Mouse (Mus musculus): ENCODE measurements around the gene Csgalnact2. TPM values are rescaled to one million over a fixed set of nuclear protein-coding genes. Genes with fewer than 3 reads are reported as not detected.

The Csgalnact2 gene
- polyA plus RNA-seq, 1 experiment from 2014 or later = 19.7 TPM

DNA sequence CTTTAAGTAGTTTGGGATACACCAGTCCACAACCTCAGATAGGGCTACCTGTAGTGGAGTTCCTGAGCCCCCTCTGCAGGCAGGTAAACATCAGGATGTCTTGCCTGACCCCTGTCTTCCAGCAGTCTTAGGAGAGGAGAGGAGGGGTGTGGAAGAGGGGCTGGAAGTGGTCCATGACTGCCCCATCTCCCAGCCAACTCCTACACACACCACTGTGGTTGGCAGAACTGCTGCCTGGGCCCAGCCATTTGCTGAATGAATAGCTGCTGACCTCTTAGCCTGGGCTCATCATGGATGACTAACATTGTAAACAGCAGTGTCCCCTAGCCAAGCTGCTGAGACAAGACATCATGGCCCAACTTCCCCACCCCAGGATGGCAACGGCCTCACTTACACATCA, 26.6 kb upstream of the Csgalnact2 start:
- Histone ChIP-seq H3K27me3 (ENCODE audit: insufficient read depth, low read length) (no peaks in the 10 kb centered on the region), H3K4me1 (replicated peaks; ENCODE audit: insufficient read depth, low read length) (no peaks in the 10 kb centered on the region), H3K4me3 (replicated peaks; ENCODE audit: low read depth, low read length) (no peak overlapping the region), H3K36me3 (ENCODE audit: insufficient read depth, low read length) (no peaks in the 10 kb centered on the region), H3K9ac (ENCODE audit: low read depth, low read length) (no peak overlapping the region), H3K9me3 (replicated peaks; ENCODE audit: low read length) (no peaks in the 10 kb centered on the region), H3K4me2 (ENCODE audit: low read length) (no peak overlapping the region), H3K27ac (no peak overlapping the region)
- ATAC-seq (replicated peaks; ENCODE audit: low FRiP score, low read depth) (no peak), DNase-seq (ENCODE audit: low spot score) (no peak)
- no peak for TF ChIP-seq CTCF (IDR thresholded peaks at IDR 0.05; ENCODE audit: low read depth)
- 86% methylated on average over 1 of the region's 1 CpGs for WGBS

DNA sequence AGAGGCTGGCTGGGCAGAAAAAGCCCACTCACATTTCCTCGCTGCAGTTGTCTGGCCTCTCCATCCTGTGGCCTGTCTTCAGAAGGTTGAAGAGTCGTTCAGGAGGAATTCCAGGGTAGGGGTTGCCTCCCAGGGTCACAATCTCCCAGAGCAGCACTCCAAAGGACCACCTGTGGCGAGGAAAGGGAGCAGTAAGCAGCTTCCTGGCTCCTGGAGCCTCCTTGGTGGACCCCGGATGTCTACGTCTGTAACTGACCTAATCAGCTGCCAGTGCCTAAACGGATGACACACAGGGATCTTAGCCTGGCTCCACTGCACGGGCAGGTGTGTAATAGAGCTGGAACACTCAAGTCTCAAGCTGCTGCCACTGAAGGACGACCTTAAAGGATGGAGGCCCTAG, 25.8 kb upstream of the Csgalnact2 start:
- no peak overlapping the region for H3K4me3 ChIP-seq (replicated peaks; ENCODE audit: low read depth, low read length)
- WGBS = 66% methylated on average over 8 of the region's 8 CpGs
- no peak overlapping the region for H3K9ac ChIP-seq (ENCODE audit: low read depth, low read length)
- no peaks in the 10 kb centered on the region for H3K36me3 ChIP-seq (ENCODE audit: insufficient read depth, low read length)
- H3K9me3 ChIP-seq (replicated peaks; ENCODE audit: low read length) = no peaks in the 10 kb centered on the region
- no peak overlapping the region for H3K27ac ChIP-seq
- no peak for TF ChIP-seq CTCF (IDR thresholded peaks at IDR 0.05; ENCODE audit: low read depth)
- ATAC-seq (replicated peaks; ENCODE audit: low FRiP score, low read depth) (no peak), DNase-seq (ENCODE audit: low spot score) (no peak)
- no peak overlapping the region for H3K4me2 ChIP-seq (ENCODE audit: low read length)
- H3K4me1 ChIP-seq (replicated peaks; ENCODE audit: insufficient read depth, low read length) = no peaks in the 10 kb centered on the region
- no peaks in the 10 kb centered on the region for H3K27me3 ChIP-seq (ENCODE audit: insufficient read depth, low read length)

- no peak for TF ChIP-seq CTCF (IDR thresholded peaks at IDR 0.05; ENCODE audit: low read depth)
- H3K4me3 ChIP-seq (replicated peaks; ENCODE audit: low read depth, low read length) = no peak overlapping the region
- H3K4me2 ChIP-seq (ENCODE audit: low read length) = no peak overlapping the region
- H3K9me3 ChIP-seq (replicated peaks; ENCODE audit: low read length) = no peaks in the 10 kb centered on the region
- no peak overlapping the region for H3K27ac ChIP-seq
- no peaks in the 10 kb centered on the region for H3K36me3 ChIP-seq (ENCODE audit: insufficient read depth, low read length)
- H3K9ac ChIP-seq (ENCODE audit: low read depth, low read length) = no peak overlapping the region
- ATAC-seq (replicated peaks; ENCODE audit: low FRiP score, low read depth) = no peak
- WGBS = 86% methylated on average over 2 of the region's 2 CpGs
- no peak for DNase-seq (ENCODE audit: low spot score)
- no peaks in the 10 kb centered on the region for H3K4me1 ChIP-seq (replicated peaks; ENCODE audit: insufficient read depth, low read length)
- no peaks in the 10 kb centered on the region for H3K27me3 ChIP-seq (ENCODE audit: insufficient read depth, low read length)
Observed at GRCm38 (mm10) chr6:118163086-118163485, 24.1 kb upstream of the Csgalnact2 start.

GRCm38 (mm10) chr6:118162457-118163082, 23.6 kb upstream of the Csgalnact2 start:
- Histone ChIP-seq H3K27ac (no peak overlapping the region), H3K4me2 (ENCODE audit: low read length) (no peak overlapping the region), H3K36me3 (ENCODE audit: insufficient read depth, low read length) (no peaks in the 10 kb centered on the region), H3K9me3 (replicated peaks; ENCODE audit: low read length) (no peaks in the 10 kb centered on the region), H3K27me3 (ENCODE audit: insufficient read depth, low read length) (no peaks in the 10 kb centered on the region), H3K4me3 (replicated peaks; ENCODE audit: low read depth, low read length) (no peak overlapping the region), H3K4me1 (replicated peaks; ENCODE audit: insufficient read depth, low read length) (no peaks in the 10 kb centered on the region), H3K9ac (ENCODE audit: low read depth, low read length) (no peak overlapping the region)
- 85% methylated on average over 12 of the region's 12 CpGs for WGBS
- ATAC-seq (replicated peaks; ENCODE audit: low FRiP score, low read depth) = no peak
- no peak for DNase-seq (ENCODE audit: low spot score)
- no peak for TF ChIP-seq CTCF (IDR thresholded peaks at IDR 0.05; ENCODE audit: low read depth)

GRCm38 (mm10) chr6:118153091-118153490, 14.2 kb upstream of the Csgalnact2 start:
- DNase-seq (ENCODE audit: low spot score) (no peak), ATAC-seq (replicated peaks; ENCODE audit: low FRiP score, low read depth) (no peak)
- H3K9me3 ChIP-seq (replicated peaks; ENCODE audit: low read length) = no peaks in the 10 kb centered on the region
- no peaks in the 10 kb centered on the region for H3K27me3 ChIP-seq (ENCODE audit: insufficient read depth, low read length)
- H3K36me3 ChIP-seq (ENCODE audit: insufficient read depth, low read length) = no peaks in the 10 kb centered on the region
- no peaks in the 10 kb centered on the region for H3K4me1 ChIP-seq (replicated peaks; ENCODE audit: insufficient read depth, low read length)
- no peak overlapping the region for H3K27ac ChIP-seq
- no peak overlapping the region for H3K4me3 ChIP-seq (replicated peaks; ENCODE audit: low read depth, low read length)
- WGBS = 85% methylated on average over 5 of the region's 5 CpGs
- H3K4me2 ChIP-seq (ENCODE audit: low read length) = no peak overlapping the region
- H3K9ac ChIP-seq (ENCODE audit: low read depth, low read length) = no peak overlapping the region
- TF ChIP-seq CTCF (IDR thresholded peaks at IDR 0.05; ENCODE audit: low read depth) = no peak

DNA sequence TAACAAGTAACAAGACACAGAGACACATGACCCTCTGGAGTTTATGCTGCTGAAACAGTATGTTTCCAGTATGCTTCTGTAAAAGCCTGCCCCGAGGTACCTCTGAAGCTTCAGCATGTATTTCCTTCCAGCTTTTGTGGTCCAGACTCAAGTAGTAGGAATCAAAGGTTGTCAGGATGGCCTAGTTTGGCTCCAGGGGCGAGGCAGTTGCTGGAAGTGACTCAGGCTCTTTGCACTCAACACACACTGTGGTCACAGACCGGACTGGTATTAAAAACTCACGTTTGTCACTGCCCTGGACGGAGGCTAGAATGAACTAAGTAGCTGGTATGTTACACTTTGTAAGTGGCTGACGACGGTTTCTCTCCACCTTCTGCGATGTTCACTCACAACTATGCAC, 12.0 kb upstream of the Csgalnact2 start:
- H3K4me3 ChIP-seq (replicated peaks; ENCODE audit: low read depth, low read length) = no peak overlapping the region
- no peaks in the 10 kb centered on the region for H3K36me3 ChIP-seq (ENCODE audit: insufficient read depth, low read length)
- H3K4me2 ChIP-seq (ENCODE audit: low read length) = no peak overlapping the region
- no peak for ATAC-seq (replicated peaks; ENCODE audit: low FRiP score, low read depth)
- WGBS = 79% methylated on average over 8 of the region's 8 CpGs
- H3K9ac ChIP-seq (ENCODE audit: low read depth, low read length) = no peak overlapping the region
- H3K4me1 ChIP-seq (replicated peaks; ENCODE audit: insufficient read depth, low read length) = no peaks in the 10 kb centered on the region
- no peaks in the 10 kb centered on the region for H3K27me3 ChIP-seq (ENCODE audit: insufficient read depth, low read length)
- no peaks in the 10 kb centered on the region for H3K9me3 ChIP-seq (replicated peaks; ENCODE audit: low read length)
- no peak for TF ChIP-seq CTCF (IDR thresholded peaks at IDR 0.05; ENCODE audit: low read depth)
- no peak overlapping the region for H3K27ac ChIP-seq
- DNase-seq (ENCODE audit: low spot score) = no peak

DNA sequence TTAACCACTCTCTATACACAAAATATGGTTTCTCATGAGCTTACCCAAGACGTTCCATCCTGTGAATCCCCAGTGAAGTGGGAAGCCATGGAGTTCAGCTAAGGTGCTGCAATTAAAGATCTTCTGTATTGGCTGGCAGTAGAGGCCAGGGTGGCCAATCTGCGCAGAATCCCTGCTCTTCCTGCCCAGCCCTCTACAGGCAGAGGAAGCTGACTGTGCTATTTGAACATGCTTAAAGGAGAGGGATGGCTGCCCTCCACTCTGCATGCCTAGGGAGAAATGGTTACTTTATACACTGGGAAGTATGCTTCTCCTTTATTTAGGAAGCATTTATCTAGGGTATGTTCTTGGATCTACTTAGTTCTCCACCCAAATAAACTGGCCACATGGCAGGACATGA, 11.6 kb upstream of the Csgalnact2 start:
- ATAC-seq (replicated peaks; ENCODE audit: low FRiP score, low read depth) = no peak
- Histone ChIP-seq H3K27me3 (ENCODE audit: insufficient read depth, low read length) (no peaks in the 10 kb centered on the region), H3K36me3 (ENCODE audit: insufficient read depth, low read length) (no peaks in the 10 kb centered on the region), H3K4me3 (replicated peaks; ENCODE audit: low read depth, low read length) (no peak overlapping the region), H3K4me2 (ENCODE audit: low read length) (no peak overlapping the region), H3K9ac (ENCODE audit: low read depth, low read length) (no peak overlapping the region), H3K9me3 (replicated peaks; ENCODE audit: low read length) (no peaks in the 10 kb centered on the region), H3K27ac (no peak overlapping the region), H3K4me1 (replicated peaks; ENCODE audit: insufficient read depth, low read length) (no peaks in the 10 kb centered on the region)
- TF ChIP-seq CTCF (IDR thresholded peaks at IDR 0.05; ENCODE audit: low read depth) = no peak
- DNase-seq (ENCODE audit: low spot score) = no peak
- WGBS = 90% methylated on average over 2 of the region's 2 CpGs

Data from kidney, postnatal 0 days (tissue).